Mouse (Mus musculus) NIH3T3 (cell line): ENCODE data around the gene Myo15b.
"Not testable (repeated sequence)": the region's sequence is repeated elsewhere in the genome, so short reads cannot be mapped to it uniquely, and the experiment has no call there.

Source experiments
- DNase-seq: peaks from one replicate; pipeline ENCODE4 v3.0.0-alpha.2; 2012; ENCODE audit warnings: low read depth

Gene Myo15b

DNA sequence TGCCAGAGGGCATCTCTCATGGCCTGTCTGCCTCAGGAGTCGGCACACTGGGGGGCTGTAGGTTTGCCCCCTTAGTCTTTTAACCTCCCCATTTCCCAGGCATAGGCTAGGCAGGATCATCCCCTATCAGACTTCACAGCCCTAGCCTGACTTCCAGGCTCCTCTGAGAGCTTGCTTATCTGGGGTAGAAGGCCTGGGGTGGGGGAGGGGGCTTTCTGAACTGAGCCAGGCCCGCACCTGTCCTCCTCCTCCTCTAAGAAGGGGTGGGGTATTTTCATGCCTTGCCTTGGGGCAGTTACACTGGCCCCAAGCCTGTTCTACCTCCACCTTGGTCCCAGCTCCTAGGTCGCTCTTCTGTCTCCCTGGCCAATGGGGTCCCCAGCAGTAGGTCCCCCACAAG is 26.7 kb upstream of the Myo15b start:
- no peak for DNase-seq

DNA sequence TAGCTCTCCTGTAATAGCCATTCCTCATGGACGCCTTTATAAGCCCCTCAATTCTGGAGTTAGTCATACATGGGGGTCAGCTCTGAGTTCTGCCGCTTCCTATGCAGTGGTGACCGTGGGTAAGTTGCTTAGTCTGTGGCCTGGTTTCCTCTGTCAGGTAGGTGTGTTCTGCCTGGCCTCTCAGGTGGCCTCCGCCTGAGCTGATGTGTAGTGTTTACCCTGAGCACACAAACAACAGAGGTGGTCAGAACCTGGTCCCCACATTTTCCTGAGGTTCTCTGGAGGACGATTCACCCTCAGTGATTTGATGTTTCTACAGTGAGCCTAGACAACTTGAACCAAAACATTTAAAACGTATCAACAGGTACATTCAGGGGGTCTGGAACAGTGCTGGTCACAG is 26.1 kb upstream of the Myo15b start:
- no peak for DNase-seq

DNA sequence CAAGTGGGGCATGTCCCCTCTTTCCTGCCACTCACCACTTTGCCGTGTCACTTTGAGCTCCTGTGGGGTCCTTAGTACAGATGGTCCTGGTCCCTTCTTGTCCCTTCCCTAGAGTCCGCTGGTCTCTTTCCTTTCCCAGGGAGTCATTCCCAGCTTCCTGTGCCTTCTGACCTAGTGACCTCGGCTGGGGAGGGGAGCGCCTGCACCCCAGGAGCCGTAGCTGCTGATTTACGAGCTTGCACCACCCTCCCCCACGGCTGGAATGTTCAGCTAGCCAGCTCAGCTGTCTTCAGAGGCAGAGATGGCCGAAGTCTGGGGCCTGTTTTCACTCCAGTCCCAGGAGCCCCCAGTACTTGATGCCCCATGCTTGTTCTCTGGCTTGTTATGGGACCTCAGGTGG is 25.7 kb upstream of the Myo15b start:
- DNase-seq, result peak; percentile 32

DNA sequence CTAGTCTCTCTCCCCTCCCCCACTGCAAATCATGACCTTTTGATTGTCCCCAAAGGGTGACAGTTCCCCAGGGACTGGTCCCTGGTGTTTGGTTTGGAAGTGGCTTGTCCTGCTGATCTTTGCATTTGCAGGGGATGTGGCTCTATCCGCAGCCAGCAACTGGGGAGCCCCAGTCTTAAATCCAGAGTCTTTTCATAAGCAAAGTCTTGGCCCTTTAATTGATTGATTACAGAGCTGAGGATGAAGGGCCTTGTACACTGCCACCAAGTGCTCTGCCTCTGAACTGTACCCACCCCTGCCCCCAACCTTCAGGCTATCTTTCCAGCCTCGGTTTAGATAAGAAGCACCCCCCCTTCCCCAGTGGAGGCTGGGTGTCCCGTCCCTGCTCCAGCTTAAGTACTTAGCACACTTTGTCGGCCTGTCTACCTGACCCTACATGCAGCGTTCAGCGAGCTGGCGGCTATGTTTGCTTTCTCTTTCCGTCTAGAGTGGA is 25.1 kb upstream of the Myo15b start:
- no peak for DNase-seq

DNA sequence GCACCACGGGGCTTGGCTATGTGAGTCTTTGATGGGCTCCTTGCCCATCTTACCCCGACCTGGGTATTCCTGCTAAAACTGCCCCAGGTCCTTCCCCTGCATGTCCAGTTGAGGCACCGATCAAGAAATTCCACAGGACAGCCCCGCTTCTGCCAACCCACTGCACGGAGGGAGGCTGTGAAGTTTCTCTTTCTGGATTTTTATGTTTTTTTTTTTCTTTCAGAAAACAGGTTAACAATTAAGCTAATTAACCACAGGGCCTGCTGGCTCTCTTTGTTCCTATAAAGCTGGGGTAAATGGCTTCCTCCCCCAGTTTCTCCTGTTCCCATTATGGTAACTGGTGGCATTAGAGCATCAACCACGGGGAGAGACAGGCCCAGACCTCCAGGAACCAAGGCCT is 24.2 kb upstream of the Myo15b start:
- DNase-seq, result no peak

DNA sequence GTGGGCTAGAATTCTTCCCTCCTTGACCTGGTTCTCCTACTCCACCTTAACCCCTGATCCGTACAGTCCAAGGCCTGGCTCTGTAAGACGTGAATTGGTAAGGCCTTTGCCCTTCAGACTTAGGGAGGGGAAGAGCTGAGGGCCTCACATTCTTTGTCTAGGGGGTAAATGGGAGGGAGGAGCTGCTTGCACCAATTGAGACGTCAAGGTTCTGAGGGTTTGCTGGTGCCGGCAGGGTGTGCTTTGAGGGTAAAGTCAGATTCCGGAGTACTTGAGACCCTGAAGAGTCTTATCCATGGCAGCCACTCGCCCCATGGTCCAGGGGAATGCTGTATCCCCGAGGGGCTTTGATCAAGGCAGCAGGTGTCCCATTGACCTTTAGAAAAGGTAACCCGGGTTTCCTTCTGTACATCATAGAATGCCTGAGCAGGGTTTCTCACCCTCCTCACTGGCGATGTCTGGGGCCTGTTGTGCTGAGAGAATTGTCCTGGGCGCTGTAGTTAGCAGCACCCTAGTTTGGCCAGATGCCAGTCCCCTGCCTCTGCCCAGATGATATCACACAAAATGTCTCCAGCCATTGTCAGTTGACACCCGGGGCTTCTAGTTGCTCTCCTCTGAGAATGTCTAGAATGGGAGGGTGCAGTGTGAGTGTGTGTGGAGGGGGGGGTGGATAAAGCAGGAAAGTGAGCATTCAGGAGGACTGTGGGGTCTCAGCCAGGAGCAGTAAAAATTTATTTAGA is 21.4 kb upstream of the Myo15b start:
- no peak for DNase-seq

- no peak for DNase-seq
These were observed 20.4 kb upstream of the Myo15b start for GRCm38 (mm10) chr11:115837606-115838345.

- peak; percentile 34 for DNase-seq
These were observed 19.3 kb upstream of the Myo15b start for GRCm38 (mm10) chr11:115838895-115839311.

- DNase-seq, result no peak
These were observed 18.5 kb upstream of the Myo15b start for GRCm38 (mm10) chr11:115839732-115840131.

DNA sequence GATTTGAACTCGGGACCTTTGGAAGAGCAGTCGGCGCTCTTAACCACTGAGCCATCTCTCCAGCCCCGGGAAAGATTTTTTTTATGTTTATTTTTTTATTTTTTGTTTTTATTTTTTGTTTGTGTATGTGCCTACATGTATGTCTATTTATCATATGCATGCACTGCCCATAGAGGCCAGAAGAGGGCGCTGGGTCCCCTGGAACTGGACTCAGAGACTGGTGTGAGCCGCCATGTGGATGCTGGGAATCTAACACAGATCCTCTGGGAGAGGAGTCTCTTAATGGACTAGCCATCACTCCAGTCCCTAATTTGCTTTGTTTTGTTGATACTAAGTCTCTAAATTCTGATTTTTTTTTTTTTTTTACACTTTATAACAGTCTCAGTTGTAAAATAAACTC is 17.2 kb upstream of the Myo15b start:
- DNase-seq, result peak; percentile 25

- peak; percentile 26 for DNase-seq
These were observed 16.1 kb upstream of the Myo15b start for GRCm38 (mm10) chr11:115841961-115842550.

DNA sequence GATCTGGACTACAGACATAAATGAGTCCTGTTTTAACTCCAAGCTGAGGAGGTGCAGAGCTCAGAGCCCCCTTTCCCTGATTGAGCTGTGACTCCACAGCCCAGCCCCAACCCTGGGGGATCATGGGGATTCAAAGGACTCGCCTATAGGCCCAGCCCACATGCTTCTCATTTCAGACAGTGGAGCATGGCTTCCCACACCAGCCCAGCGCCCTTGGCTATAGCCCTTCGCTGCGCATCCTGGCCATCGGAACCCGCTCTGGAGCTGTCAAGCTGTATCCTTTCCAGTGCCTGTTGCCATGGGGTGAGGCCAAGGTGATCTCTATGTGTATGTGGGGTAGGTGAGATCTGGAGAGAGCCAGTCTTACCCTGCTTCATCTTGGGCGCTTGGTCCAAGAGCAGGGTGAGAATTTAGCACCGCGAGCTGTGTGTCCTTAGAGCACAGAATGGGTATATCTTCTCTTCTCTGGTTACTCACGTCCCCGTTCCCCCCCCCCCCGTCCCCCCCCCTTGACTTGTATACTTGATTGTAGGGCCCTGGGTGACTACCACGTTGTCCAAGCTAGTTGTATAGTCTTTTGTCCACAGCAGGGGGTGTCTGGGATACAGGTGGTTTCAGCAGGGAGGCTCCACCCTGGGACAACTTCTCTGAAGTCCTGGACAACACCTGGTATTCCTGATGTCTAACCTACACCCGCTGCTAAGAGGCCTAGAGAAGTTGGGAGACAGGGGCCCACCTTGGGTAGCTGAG is 14.9 kb upstream of the Myo15b start:
- no peak for DNase-seq

DNA sequence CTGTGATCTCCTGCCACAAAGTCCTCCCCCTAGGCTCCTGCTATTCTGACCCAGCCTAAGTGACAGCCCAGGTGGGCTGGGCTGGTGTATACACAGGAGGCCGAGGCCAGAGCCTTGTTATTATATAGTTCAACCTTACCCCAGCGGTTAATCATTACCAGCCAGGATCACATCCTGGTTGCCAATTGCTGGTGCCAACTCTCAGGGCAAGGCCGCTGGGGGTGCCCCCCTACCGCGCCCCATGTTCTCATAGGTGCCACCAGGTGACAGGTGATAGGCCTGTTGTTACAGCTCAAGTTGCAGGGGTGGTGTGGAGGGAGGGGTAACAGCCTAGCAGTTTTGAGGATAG is 14.3 kb upstream of the Myo15b start:
- DNase-seq, result no peak

DNA sequence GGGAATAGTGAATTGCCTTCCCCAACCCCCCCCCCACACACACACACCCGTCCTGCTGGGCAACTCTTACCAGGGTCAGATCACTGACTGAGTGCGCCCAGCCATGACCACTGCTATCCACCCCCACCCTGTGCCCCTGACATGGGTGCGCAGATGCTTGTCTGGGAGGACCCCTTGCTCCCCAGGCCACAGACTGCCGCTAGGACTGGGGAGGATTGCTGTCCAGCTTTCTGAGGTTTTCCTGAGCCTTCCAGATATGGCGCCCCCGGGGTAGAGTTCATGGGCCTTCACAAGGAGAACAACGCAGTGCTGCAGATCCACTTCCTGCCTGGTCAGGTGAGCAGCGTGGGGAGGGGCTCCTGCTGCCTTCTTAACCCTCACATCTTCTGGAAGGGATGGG is 14.0 kb upstream of the Myo15b start:
- no peak for DNase-seq

GRCm38 (mm10) chr11:115845819-115846218 is 12.4 kb upstream of the Myo15b start:
- no peak for DNase-seq

GRCm38 (mm10) chr11:115854674-115855073 is 3.5 kb upstream of the Myo15b start:
- peak; percentile 44 for DNase-seq

GRCm38 (mm10) chr11:115857146-115857545 is 1.1 kb upstream of the Myo15b start:
- DNase-seq, result not testable (repeated sequence)

GRCm38 (mm10) chr11:115857936-115858335 is 270 bp upstream of the Myo15b start:
- DNase-seq, result no peak

GRCm38 (mm10) chr11:115859143-115859945 is 1.1 kb downstream of the Myo15b start:
- peak; percentile 63 for DNase-seq

DNA sequence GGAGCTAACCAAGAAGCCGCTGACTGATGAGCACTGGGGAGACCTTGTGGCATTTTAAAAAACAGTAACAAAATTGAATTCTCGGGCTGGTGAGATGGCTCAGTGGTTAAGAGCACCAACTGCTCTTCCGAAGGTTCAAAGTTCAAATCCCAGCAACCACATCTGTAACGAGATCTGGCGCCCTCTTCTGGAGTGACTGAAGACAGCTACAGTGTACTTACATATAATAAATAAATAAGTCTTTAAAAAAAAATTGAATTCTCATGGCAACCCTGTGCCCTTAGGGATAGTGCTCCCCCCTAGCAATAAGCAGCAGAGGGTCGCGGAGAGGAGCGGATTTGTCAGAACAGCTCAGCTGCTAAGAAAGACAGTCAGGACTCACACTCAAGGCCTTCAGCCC is 5.7 kb downstream of the Myo15b start:
- peak; percentile 22 for DNase-seq

- DNase-seq, result peak; percentile 12
These were observed 11.2 kb downstream of the Myo15b start for GRCm38 (mm10) chr11:115869393-115869792.

DNA sequence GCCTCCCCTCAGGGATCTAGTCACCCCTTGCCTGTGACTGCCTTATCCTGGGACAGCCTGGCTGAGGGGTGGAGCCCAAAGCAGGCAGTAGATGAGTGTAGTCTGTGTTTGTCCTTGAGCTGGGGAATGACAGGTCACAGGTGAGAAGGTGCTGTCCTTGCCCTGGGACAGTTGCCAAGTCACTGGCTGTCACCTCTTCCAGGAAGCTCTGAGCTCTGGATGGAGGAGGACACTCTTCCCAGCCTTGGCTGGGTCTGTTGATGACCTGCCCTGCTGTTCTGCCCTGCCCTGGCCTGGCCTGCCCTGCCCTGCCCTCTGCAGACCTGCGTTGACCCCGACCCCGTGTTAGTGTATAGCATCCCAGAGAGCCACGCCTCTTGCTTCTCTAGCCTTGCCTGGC is 14.2 kb downstream of the Myo15b start:
- DNase-seq, result no peak
